Mouse (Mus musculus): ENCODE results near the gene Zfp697. TPM values are rescaled to one million over a fixed set of nuclear protein-coding genes. Genes with fewer than 3 reads are reported as not detected.
"Not testable (repeated sequence)": the region's sequence is repeated elsewhere in the genome, so short reads cannot be mapped to it uniquely, and the experiment has no call there.

Zfp697 gene
- polyA plus RNA-seq, 1 experiment from 2014 or later: 5.4 TPM

DNA sequence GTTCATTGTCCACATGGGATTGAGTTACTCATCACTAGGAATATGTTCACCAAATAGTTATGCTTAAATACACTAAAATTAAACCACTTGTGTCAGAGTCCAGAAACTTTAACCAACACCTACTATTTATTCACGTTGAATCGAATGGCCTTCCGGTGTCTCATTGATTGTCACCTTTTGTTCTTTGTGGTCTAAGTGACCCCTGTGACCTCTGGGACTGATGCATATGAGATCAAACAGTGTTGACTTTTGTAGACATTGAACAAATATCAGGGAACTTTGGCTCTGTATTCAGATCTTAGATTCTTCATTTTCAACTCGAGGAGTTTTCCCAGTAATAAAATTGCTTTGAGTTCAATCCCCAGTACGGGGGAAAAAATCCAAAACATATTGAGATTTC is 178.4 kb downstream of the Zfp697 start:
- H3K9ac ChIP-seq (ENCODE audit: low read length); H3K36me3 ChIP-seq (ENCODE audit: control insufficient read depth, insufficient read depth, low read length); H3K27ac ChIP-seq (ENCODE audit: low read length); H3K4me3 ChIP-seq (replicated peaks; ENCODE audit: low read length); H3K4me1 ChIP-seq (ENCODE audit: control insufficient read depth, insufficient read depth, low read length); H3K4me2 ChIP-seq (ENCODE audit: low read depth, low read length); H3K9me3 ChIP-seq (replicated peaks; ENCODE audit: control insufficient read depth, low read length); H3K27me3 ChIP-seq (ENCODE audit: control insufficient read depth, insufficient read depth, low read length); ATAC-seq (ENCODE audit: insufficient read depth, low FRiP score): not testable (repeated sequence)
- WGBS: no CpG with 5 or more reads among the region's 5 CpGs

DNA sequence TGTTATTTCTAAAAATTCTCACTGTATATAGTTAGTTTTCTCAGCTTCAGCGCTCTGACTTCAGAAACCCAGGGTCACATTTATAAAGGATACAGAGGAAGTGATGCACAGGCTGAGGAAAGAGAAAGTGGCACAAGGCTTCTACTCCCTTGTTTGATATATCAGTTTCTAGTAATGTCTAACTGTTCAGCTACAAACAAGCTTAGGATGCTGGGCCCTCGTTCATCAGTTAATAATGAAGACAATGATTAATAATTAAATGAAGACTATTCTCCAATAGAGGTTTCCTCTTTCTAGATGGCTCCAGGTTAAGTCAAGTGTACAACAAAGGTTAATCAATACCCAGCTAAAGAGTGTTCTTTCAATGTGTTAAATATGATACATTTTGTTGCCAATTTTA is 181.6 kb downstream of the Zfp697 start:
- not testable (repeated sequence) for H3K9me3 ChIP-seq (replicated peaks; ENCODE audit: control insufficient read depth, low read length); H3K36me3 ChIP-seq (ENCODE audit: control insufficient read depth, insufficient read depth, low read length); H3K4me2 ChIP-seq (ENCODE audit: low read depth, low read length); H3K27ac ChIP-seq (ENCODE audit: low read length); H3K4me1 ChIP-seq (ENCODE audit: control insufficient read depth, insufficient read depth, low read length); H3K27me3 ChIP-seq (ENCODE audit: control insufficient read depth, insufficient read depth, low read length); ATAC-seq (ENCODE audit: insufficient read depth, low FRiP score); H3K9ac ChIP-seq (ENCODE audit: low read length); H3K4me3 ChIP-seq (replicated peaks; ENCODE audit: low read length)
- WGBS: no CpG with 5 or more reads among the region's 2 CpGs

GRCm38 (mm10) chr3:98564894-98565293 is 182.6 kb downstream of the Zfp697 start:
- H3K27me3 ChIP-seq (ENCODE audit: control insufficient read depth, insufficient read depth, low read length); H3K4me3 ChIP-seq (replicated peaks; ENCODE audit: low read length); ATAC-seq (ENCODE audit: insufficient read depth, low FRiP score); H3K9ac ChIP-seq (ENCODE audit: low read length); H3K4me2 ChIP-seq (ENCODE audit: low read depth, low read length); H3K4me1 ChIP-seq (ENCODE audit: control insufficient read depth, insufficient read depth, low read length); H3K27ac ChIP-seq (ENCODE audit: low read length); H3K9me3 ChIP-seq (replicated peaks; ENCODE audit: control insufficient read depth, low read length); H3K36me3 ChIP-seq (ENCODE audit: control insufficient read depth, insufficient read depth, low read length): not testable (repeated sequence)
- no CpG with 5 or more reads among the region's 3 CpGs for WGBS

GRCm38 (mm10) chr3:98567717-98568116 is 185.5 kb downstream of the Zfp697 start:
- not testable (repeated sequence) for H3K9ac ChIP-seq (ENCODE audit: low read length); H3K27me3 ChIP-seq (ENCODE audit: control insufficient read depth, insufficient read depth, low read length); H3K27ac ChIP-seq (ENCODE audit: low read length); H3K4me3 ChIP-seq (replicated peaks; ENCODE audit: low read length); H3K4me2 ChIP-seq (ENCODE audit: low read depth, low read length); ATAC-seq (ENCODE audit: insufficient read depth, low FRiP score); H3K36me3 ChIP-seq (ENCODE audit: control insufficient read depth, insufficient read depth, low read length); H3K9me3 ChIP-seq (replicated peaks; ENCODE audit: control insufficient read depth, low read length); H3K4me1 ChIP-seq (ENCODE audit: control insufficient read depth, insufficient read depth, low read length)
- 81% methylated on average over 2 of the region's 2 CpGs for WGBS

DNA sequence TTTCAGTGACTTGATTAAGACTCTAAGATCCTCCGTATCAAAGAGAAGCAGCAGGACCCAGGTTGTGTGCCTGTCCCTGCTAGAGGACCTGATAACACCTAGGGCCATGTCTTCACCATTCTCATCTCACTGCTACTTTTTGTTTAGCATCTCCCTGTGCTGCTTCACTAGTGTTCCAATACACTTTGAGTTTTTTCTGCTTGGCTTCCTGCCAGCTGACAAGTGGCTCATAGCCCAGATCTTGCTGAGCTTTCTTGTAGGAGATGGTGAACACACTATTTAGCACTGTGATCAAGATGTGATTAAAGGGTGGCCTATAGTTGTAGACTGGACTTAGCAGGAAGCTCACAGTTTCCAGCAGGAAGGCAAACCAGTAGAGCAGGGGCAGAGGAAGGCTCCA is 198.8 kb downstream of the Zfp697 start:
- H3K4me2 ChIP-seq (ENCODE audit: low read depth, low read length); H3K4me1 ChIP-seq (ENCODE audit: control insufficient read depth, insufficient read depth, low read length); H3K9me3 ChIP-seq (replicated peaks; ENCODE audit: control insufficient read depth, low read length); H3K27ac ChIP-seq (ENCODE audit: low read length); H3K4me3 ChIP-seq (replicated peaks; ENCODE audit: low read length); H3K36me3 ChIP-seq (ENCODE audit: control insufficient read depth, insufficient read depth, low read length); H3K9ac ChIP-seq (ENCODE audit: low read length); ATAC-seq (ENCODE audit: insufficient read depth, low FRiP score); H3K27me3 ChIP-seq (ENCODE audit: control insufficient read depth, insufficient read depth, low read length): not testable (repeated sequence)
- no CpG with 5 or more reads among the region's 1 CpGs for WGBS

DNA sequence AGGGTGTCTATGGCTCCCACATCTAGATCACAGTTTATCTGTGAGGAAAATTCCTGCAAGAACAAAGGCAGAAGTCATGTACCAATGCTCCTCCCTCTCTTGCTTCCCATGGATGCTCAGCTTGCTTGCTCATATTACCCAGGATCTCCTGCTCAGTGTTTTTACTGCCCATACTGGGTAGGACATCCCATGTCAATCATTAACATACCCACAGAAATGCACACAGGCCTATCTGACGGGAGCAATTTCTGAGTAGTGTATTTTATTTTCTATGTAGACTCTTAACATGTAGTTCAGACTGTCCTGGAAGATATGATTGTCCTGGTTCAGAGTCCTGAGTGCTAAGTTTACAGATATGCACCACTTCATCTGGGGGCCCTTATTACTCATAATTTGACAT is 199.9 kb downstream of the Zfp697 start:
- H3K9ac ChIP-seq (ENCODE audit: low read length); H3K36me3 ChIP-seq (ENCODE audit: control insufficient read depth, insufficient read depth, low read length); ATAC-seq (ENCODE audit: insufficient read depth, low FRiP score); H3K4me1 ChIP-seq (ENCODE audit: control insufficient read depth, insufficient read depth, low read length); H3K9me3 ChIP-seq (replicated peaks; ENCODE audit: control insufficient read depth, low read length); H3K4me2 ChIP-seq (ENCODE audit: low read depth, low read length); H3K27me3 ChIP-seq (ENCODE audit: control insufficient read depth, insufficient read depth, low read length); H3K27ac ChIP-seq (ENCODE audit: low read length); H3K4me3 ChIP-seq (replicated peaks; ENCODE audit: low read length): not testable (repeated sequence)
- WGBS: no CpG with 5 or more reads among the region's 1 CpGs

DNA sequence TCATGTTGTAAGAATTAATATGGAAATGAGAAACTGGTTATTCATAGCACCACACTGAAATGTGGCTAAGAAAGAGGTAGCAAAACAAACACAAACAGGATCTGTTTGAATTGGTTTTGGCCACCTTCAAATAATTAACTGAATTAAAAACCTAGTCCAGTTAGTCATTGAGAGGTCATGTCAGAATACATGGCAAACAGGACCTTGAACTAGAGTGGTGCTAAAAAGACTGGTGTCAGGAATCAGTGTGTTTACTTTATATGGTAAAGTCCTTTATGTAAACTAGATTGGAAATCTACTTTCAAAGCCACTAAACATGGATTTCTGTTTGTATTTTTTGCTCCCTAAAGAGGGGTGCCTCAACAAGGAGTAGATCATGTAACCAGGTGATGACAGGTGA is 200.4 kb downstream of the Zfp697 start:
- not testable (repeated sequence) for H3K4me2 ChIP-seq (ENCODE audit: low read depth, low read length); ATAC-seq (ENCODE audit: insufficient read depth, low FRiP score); H3K36me3 ChIP-seq (ENCODE audit: control insufficient read depth, insufficient read depth, low read length); H3K9ac ChIP-seq (ENCODE audit: low read length); H3K9me3 ChIP-seq (replicated peaks; ENCODE audit: control insufficient read depth, low read length); H3K4me3 ChIP-seq (replicated peaks; ENCODE audit: low read length); H3K4me1 ChIP-seq (ENCODE audit: control insufficient read depth, insufficient read depth, low read length); H3K27ac ChIP-seq (ENCODE audit: low read length); H3K27me3 ChIP-seq (ENCODE audit: control insufficient read depth, insufficient read depth, low read length)

- Histone ChIP-seq H3K27ac (ENCODE audit: low read length) (no peak overlapping the region), H3K4me2 (ENCODE audit: low read depth, low read length) (no peak overlapping the region), H3K4me1 (ENCODE audit: control insufficient read depth, insufficient read depth, low read length) (no peaks in the 10 kb centered on the region), H3K27me3 (ENCODE audit: control insufficient read depth, insufficient read depth, low read length) (no peaks in the 10 kb centered on the region), H3K9me3 (replicated peaks; ENCODE audit: control insufficient read depth, low read length) (no peaks in the 10 kb centered on the region), H3K4me3 (replicated peaks; ENCODE audit: low read length) (no peak overlapping the region), H3K9ac (ENCODE audit: low read length) (no peak overlapping the region), H3K36me3 (ENCODE audit: control insufficient read depth, insufficient read depth, low read length) (no peaks in the 10 kb centered on the region)
- no peak for ATAC-seq (ENCODE audit: insufficient read depth, low FRiP score)
- 68% methylated on average over 2 of the region's 2 CpGs for WGBS
These were observed 205.5 kb downstream of the Zfp697 start for GRCm38 (mm10) chr3:98587721-98588120.

DNA sequence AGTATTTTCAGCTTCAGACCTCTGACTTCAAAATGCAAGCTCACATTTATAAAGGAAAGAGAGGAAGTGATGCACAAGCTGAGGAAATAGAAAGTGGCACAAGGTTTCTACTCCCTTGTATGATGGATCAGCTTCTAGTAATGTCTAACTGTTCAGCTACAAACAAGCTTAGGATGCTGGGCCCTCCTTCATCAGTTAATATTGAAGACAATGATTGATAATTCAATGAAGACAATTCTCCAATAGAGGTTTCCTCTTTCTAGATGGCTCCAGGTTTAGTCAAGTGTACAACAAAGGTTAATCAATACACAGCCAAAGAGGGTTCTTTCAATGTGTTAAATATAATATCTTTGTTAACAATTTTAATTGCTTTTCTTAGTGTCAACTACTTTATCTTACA is 206.4 kb downstream of the Zfp697 start, which contains the start of gene Gm10681:
TSS of gene Gm10681 (minus strand) at position 101 of the 400 bp plus-strand sequence.
- Histone ChIP-seq H3K9ac (ENCODE audit: low read length) (no peak within 1 kb of the TSS), H3K27me3 (ENCODE audit: control insufficient read depth, insufficient read depth, low read length) (no peaks in the 10 kb centered on the region), H3K27ac (ENCODE audit: low read length) (no peak within 1 kb of the TSS), H3K36me3 (ENCODE audit: control insufficient read depth, insufficient read depth, low read length) (no peaks in the 10 kb centered on the region), H3K9me3 (replicated peaks; ENCODE audit: control insufficient read depth, low read length) (no peaks in the 10 kb centered on the region), H3K4me2 (ENCODE audit: low read depth, low read length) (no peak within 1 kb of the TSS), H3K4me3 (replicated peaks; ENCODE audit: low read length) (no peak within 1 kb of the TSS), H3K4me1 (ENCODE audit: control insufficient read depth, insufficient read depth, low read length) (no peaks in the 10 kb centered on the region)
- ATAC-seq (ENCODE audit: insufficient read depth, low FRiP score): no peak

DNA sequence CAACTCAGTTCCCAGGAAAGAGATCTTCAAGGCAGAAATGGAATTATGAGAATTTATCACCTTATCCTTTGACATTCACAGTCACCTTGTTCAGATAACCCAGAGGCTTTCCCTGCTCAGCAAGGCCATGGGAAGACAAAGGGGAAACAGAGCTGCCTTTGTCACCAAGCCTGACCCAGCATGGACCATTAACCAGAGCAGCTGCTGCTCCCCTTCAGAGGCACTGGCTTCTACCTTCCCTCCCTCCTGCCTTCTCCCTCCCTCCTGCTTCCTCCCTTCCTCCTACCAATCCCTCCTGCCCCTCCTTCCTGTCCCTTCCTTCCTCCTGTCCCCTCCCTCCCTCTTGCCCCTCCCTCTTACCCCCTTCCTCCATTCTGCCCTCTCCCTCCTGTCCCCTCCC is 231.3 kb downstream of the Zfp697 start:
- not testable (repeated sequence) for ATAC-seq (ENCODE audit: insufficient read depth, low FRiP score); H3K27ac ChIP-seq (ENCODE audit: low read length); H3K4me1 ChIP-seq (ENCODE audit: control insufficient read depth, insufficient read depth, low read length)

More for the DNA sequence above, 231.3 kb downstream of the Zfp697 start:
- H3K9ac ChIP-seq (ENCODE audit: low read length); H3K27me3 ChIP-seq (ENCODE audit: control insufficient read depth, insufficient read depth, low read length); H3K36me3 ChIP-seq (ENCODE audit: control insufficient read depth, insufficient read depth, low read length); H3K4me2 ChIP-seq (ENCODE audit: low read depth, low read length); H3K9me3 ChIP-seq (replicated peaks; ENCODE audit: control insufficient read depth, low read length); H3K4me3 ChIP-seq (replicated peaks; ENCODE audit: low read length): not testable (repeated sequence)

All from stomach, embryonic 16.5 days (tissue).